In genomic region chr7:127725924-127726323, GRCm38 (mm10) we compare ENCODE assay signal across 31 mouse cellular contexts. TPM values are rescaled to one million over a fixed set of nuclear protein-coding genes. Genes with fewer than 3 reads are reported as not detected.
DNase-seq lines count a peak whose midpoint lies in the region; ATAC-seq and TF ChIP-seq lines count a peak whose summit lies in the region.
"Had no signal": no experiment of that assay in that cellular context is flagged by ENCODE, and none has a peak within 500 bp of the region (broad histone marks: within the 10 kb centered on the region; RNA-seq: fewer than 3 reads in every experiment).

No protein-coding gene starts in this region.

- no peak overlapping the region for H3K9ac ChIP-seq in embryonic facial prominence, embryonic 14.5 days (ENCODE audit: low read depth, low read length)
- H3K9ac ChIP-seq: forebrain, postnatal 0 days; heart, embryonic 12.5 days; heart, embryonic 15.5 days; hindbrain, embryonic 13.5 days had no signal

- H3K36me3 ChIP-seq in heart, embryonic 10.5 days, result no peaks in the 10 kb centered on the region
- H3K36me3 ChIP-seq in E14TG2a.4 (ENCODE audit: insufficient read depth, low read length), result no peaks in the 10 kb centered on the region
- no peaks in the 10 kb centered on the region for H3K36me3 ChIP-seq in embryonic facial prominence, embryonic 10.5 days (replicated peaks)
- H3K36me3 ChIP-seq in embryonic facial prominence, embryonic 14.5 days (ENCODE audit: control insufficient read depth, insufficient read depth, low read length), result no peaks in the 10 kb centered on the region
- H3K36me3 ChIP-seq: heart, embryonic 12.5 days; heart, embryonic 15.5 days; hindbrain, embryonic 10.5 days; hindbrain, embryonic 13.5 days had no signal

- peaks cover 21% of the 10 kb centered on the region; the same call in 1 of the 2 replicates for H3K27me3 ChIP-seq in heart, embryonic 10.5 days (ENCODE audit: insufficient read depth, poor library complexity, severe bottlenecking)
- 0 out of 2 replicates have a peak, but pooled peaks cover 4% of the 10 kb centered on the region for H3K27me3 ChIP-seq in E14TG2a.4 (ENCODE audit: insufficient read depth, low read length)
- no peaks in the 10 kb centered on the region for H3K27me3 ChIP-seq in embryonic facial prominence, embryonic 10.5 days (replicated peaks; ENCODE audit: low read depth, poor library complexity, severe bottlenecking)
- no peaks in the 10 kb centered on the region for H3K27me3 ChIP-seq in embryonic facial prominence, embryonic 14.5 days (replicated peaks; ENCODE audit: control insufficient read depth, insufficient read depth, low read length)
- H3K27me3 ChIP-seq: hindbrain, embryonic 13.5 days had no signal

- H3K9me3 ChIP-seq in heart, embryonic 10.5 days, result no peaks in the 10 kb centered on the region
- H3K9me3 ChIP-seq in E14TG2a.4 (ENCODE audit: low read length), result no peaks in the 10 kb centered on the region
- no peaks in the 10 kb centered on the region for H3K9me3 ChIP-seq in embryonic facial prominence, embryonic 10.5 days
- H3K9me3 ChIP-seq in embryonic facial prominence, embryonic 14.5 days (ENCODE audit: control insufficient read depth, low read length), result no peaks in the 10 kb centered on the region
- H3K9me3 ChIP-seq: heart, embryonic 12.5 days; heart, embryonic 15.5 days; hindbrain, embryonic 10.5 days; hindbrain, embryonic 13.5 days had no signal

- H3K4me3 ChIP-seq in heart, embryonic 10.5 days, result no peak overlapping the region
- peak overlapping the region; percentile 26 for H3K4me3 ChIP-seq in E14TG2a.4 (replicated peaks; ENCODE audit: low read length)
- no peak overlapping the region for H3K4me3 ChIP-seq in embryonic facial prominence, embryonic 10.5 days
- no peak overlapping the region for H3K4me3 ChIP-seq in embryonic facial prominence, embryonic 14.5 days (ENCODE audit: low read depth, low read length)
- H3K4me3 ChIP-seq: erythroblast, embryonic 14.5 days; heart, embryonic 12.5 days; heart, embryonic 15.5 days; hindbrain, embryonic 10.5 days; hindbrain, embryonic 13.5 days had no signal

- no peak for TF ChIP-seq CTCF in E14TG2a.4 (conservative IDR thresholded peaks at IDR 0.05; ENCODE audit: low read length)

- 57% methylated on average over 6 of the region's 6 CpGs for WGBS in heart, embryonic 10.5 days
- WGBS in embryonic facial prominence, embryonic 10.5 days, result 44% methylated on average over 6 of the region's 6 CpGs
- 48% methylated on average over 6 of the region's 6 CpGs for WGBS in embryonic facial prominence, embryonic 14.5 days

- peak; percentile 51; the same call in 1 of the 2 replicates for ATAC-seq in embryonic facial prominence, embryonic 14.5 days (ENCODE audit: low read depth)
- ATAC-seq: activated CD4-positive, CD25-positive, alpha-beta regulatory T cell, adult 4 months; CD4-positive, CD25-positive, alpha-beta regulatory T cell, adult 4 months; forebrain, embryonic 14.5 days; forebrain, postnatal 0 days; hindbrain, embryonic 16.5 days; inflammation-experienced regulatory T-cells, adult 6 months had no signal

- no peak overlapping the region for H3K4me2 ChIP-seq in embryonic facial prominence, embryonic 14.5 days (ENCODE audit: low read depth, low read length)
- H3K4me2 ChIP-seq: heart, embryonic 12.5 days; heart, embryonic 15.5 days; hindbrain, embryonic 13.5 days had no signal

- H3K27ac ChIP-seq in heart, embryonic 10.5 days, result no peak overlapping the region
- H3K27ac ChIP-seq in embryonic facial prominence, embryonic 10.5 days (replicated peaks), result peak overlapping the region; percentile 35
- no peak overlapping the region for H3K27ac ChIP-seq in embryonic facial prominence, embryonic 14.5 days (replicated peaks; ENCODE audit: low read depth, low read length)
- H3K27ac ChIP-seq: heart, embryonic 15.5 days; hindbrain, embryonic 10.5 days; hindbrain, embryonic 13.5 days had no signal

- DNase-seq in heart, embryonic 10.5 days (ENCODE audit: low spot score), result peak; percentile 68
- no peak for DNase-seq in heart, adult 18-20 months
- DNase-seq in embryonic facial prominence, embryonic 10.5 days (ENCODE audit: low spot score), result no peak
- DNase-seq in embryonic facial prominence, embryonic 14.5 days (ENCODE audit: low spot score), result peak; percentile 12
- DNase-seq in testis, postnatal 14 days (ENCODE audit: low spot score), result no peak
- DNase-seq in layer of hippocampus, postnatal 10 days (ENCODE audit: low spot score in 2 of 2), result no peak
- DNase-seq in adrenal gland, adult 18-20 months (ENCODE audit: low spot score in 2 of 2), result no peak
- DNase-seq: adrenal gland, postnatal 10 days; adrenal gland, postnatal 36 days; cerebellum, adult 18-20 months; cerebellum, adult 9-10 months; cerebellum, postnatal 14 days; forebrain, postnatal 0 days; gastrocnemius, postnatal 36 days; heart, postnatal 10 days; heart, postnatal 36 days; kidney, adult 11 months had no signal

- no peaks in the 10 kb centered on the region for H3K4me1 ChIP-seq in heart, embryonic 10.5 days
- H3K4me1 ChIP-seq in E14TG2a.4 (replicated peaks; ENCODE audit: low read depth, low read length), result peaks cover 44% of the 10 kb centered on the region
- peaks cover 12% of the 10 kb centered on the region for H3K4me1 ChIP-seq in embryonic facial prominence, embryonic 10.5 days
- H3K4me1 ChIP-seq in embryonic facial prominence, embryonic 14.5 days (ENCODE audit: control insufficient read depth, insufficient read depth, low read length), result no peaks in the 10 kb centered on the region
- H3K4me1 ChIP-seq: heart, embryonic 12.5 days; heart, embryonic 15.5 days; hindbrain, embryonic 13.5 days had no signal

RNA-seq across cellular contexts. Expression of gene Ctf2, which starts 6.0 kb away (rescaled TPM):
- 0.26 TPM in 1 of 2 replicates, not detected in the other for polyA plus RNA-seq in heart, embryonic 10.5 days (2016; fragmentation: Nextera tagmentation; extraction: Ambion mirVana)
- not detected for total RNA-seq in heart, adult 18-20 months (2021)
- 0.19 TPM in 2 replicates for polyA plus RNA-seq in embryonic facial prominence, embryonic 10.5 days (2016; fragmentation: Nextera tagmentation; extraction: Ambion mirVana)
- polyA plus RNA-seq in embryonic facial prominence, embryonic 14.5 days (2014; fragmentation: Nextera tagmentation; extraction: Ambion mirVana), result 0.14 and 0.35 TPM in 2 replicates
- not detected for total RNA-seq in layer of hippocampus, postnatal 10 days (2021)
- not detected for total RNA-seq in adrenal gland, adult 18-20 months (2021)
- total RNA-seq: adrenal gland, postnatal 10 days; adrenal gland, postnatal 36 days; forebrain, postnatal 0 days; gastrocnemius, adult 8-10 months; gastrocnemius, postnatal 36 days; heart, adult 8-10 months; heart, postnatal 10 days; heart, postnatal 36 days had no signal
- polyA plus RNA-seq: activated CD4-positive, CD25-positive, alpha-beta regulatory T cell, adult 4 months; CD4-positive, CD25-positive, alpha-beta regulatory T cell, adult 4 months; forebrain, postnatal 0 days; frontal cortex, adult 2 months; heart, embryonic 12.5 days; hindbrain, embryonic 13.5 days; inflammation-experienced regulatory T-cells, adult 6 months had no signal

RNA-seq across cellular contexts. Expression of gene Ctf1, which starts 13.4 kb away (rescaled TPM):
- polyA plus RNA-seq in heart, embryonic 10.5 days (2016; fragmentation: Nextera tagmentation; extraction: Ambion mirVana), result 3.4 and 6.5 TPM in 2 replicates
- total RNA-seq in heart, adult 18-20 months (2021), result 1 to 10 TPM; 8.8 to 9.7 TPM
- 9.4 and 10.7 TPM in 2 replicates for polyA plus RNA-seq in embryonic facial prominence, embryonic 10.5 days (2016; fragmentation: Nextera tagmentation; extraction: Ambion mirVana)
- polyA plus RNA-seq in embryonic facial prominence, embryonic 14.5 days (2014; fragmentation: Nextera tagmentation; extraction: Ambion mirVana), result 20.9 and 23.8 TPM in 2 replicates
- 1 to 10 TPM; 4.3 to 5.3 TPM for total RNA-seq in layer of hippocampus, postnatal 10 days (2021)
- 1 to 10 TPM; 3.3 to 4.8 TPM for total RNA-seq in adrenal gland, adult 18-20 months (2021)
- polyA plus RNA-seq: activated CD4-positive, CD25-positive, alpha-beta regulatory T cell, adult 4 months; CD4-positive, CD25-positive, alpha-beta regulatory T cell, adult 4 months; inflammation-experienced regulatory T-cells, adult 6 months had no signal

RNA-seq across cellular contexts. Expression of gene Bcl7c, which starts 17.2 kb away (rescaled TPM):
- 32.3 and 59.4 TPM in 2 replicates for polyA plus RNA-seq in heart, embryonic 10.5 days (2016; fragmentation: Nextera tagmentation; extraction: Ambion mirVana)
- total RNA-seq in heart, adult 18-20 months (2021), result 10 to 100 TPM; 34.1 to 35.4 TPM
- 60.2 and 70.0 TPM in 2 replicates for polyA plus RNA-seq in embryonic facial prominence, embryonic 10.5 days (2016; fragmentation: Nextera tagmentation; extraction: Ambion mirVana)
- polyA plus RNA-seq in embryonic facial prominence, embryonic 14.5 days (2014; fragmentation: Nextera tagmentation; extraction: Ambion mirVana), result 84.2 and 86.6 TPM in 2 replicates
- total RNA-seq in layer of hippocampus, postnatal 10 days (2021), result 10 to 100 TPM; 38.6 TPM
- total RNA-seq in adrenal gland, adult 18-20 months (2021), result 10 to 100 TPM; 53.4 to 88.2 TPM

RNA-seq across cellular contexts. Expression of gene Fbxl19, which starts 18.4 kb away (rescaled TPM):
- 3.4 and 4.8 TPM in 2 replicates for polyA plus RNA-seq in heart, embryonic 10.5 days (2016; fragmentation: Nextera tagmentation; extraction: Ambion mirVana)
- 1 to 10 TPM; 3.3 to 4.0 TPM for total RNA-seq in heart, adult 18-20 months (2021)
- polyA plus RNA-seq in embryonic facial prominence, embryonic 10.5 days (2016; fragmentation: Nextera tagmentation; extraction: Ambion mirVana), result 8.9 and 9.0 TPM in 2 replicates
- 3.0 and 3.8 TPM in 2 replicates for polyA plus RNA-seq in embryonic facial prominence, embryonic 14.5 days (2014; fragmentation: Nextera tagmentation; extraction: Ambion mirVana)
- 10 to 100 TPM; 86.8 to 92.2 TPM for total RNA-seq in layer of hippocampus, postnatal 10 days (2021)
- total RNA-seq in adrenal gland, adult 18-20 months (2021), result 10 to 100 TPM; 10.7 to 14.4 TPM

RNA-seq across cellular contexts. Expression of gene Orai3, which starts 43.7 kb away (rescaled TPM):
- polyA plus RNA-seq in heart, embryonic 10.5 days (2016; fragmentation: Nextera tagmentation; extraction: Ambion mirVana), result 12.9 and 19.8 TPM in 2 replicates
- 10 to 100 TPM; 20.5 to 26.4 TPM for total RNA-seq in heart, adult 18-20 months (2021)
- 12.9 and 13.6 TPM in 2 replicates for polyA plus RNA-seq in embryonic facial prominence, embryonic 10.5 days (2016; fragmentation: Nextera tagmentation; extraction: Ambion mirVana)
- polyA plus RNA-seq in embryonic facial prominence, embryonic 14.5 days (2014; fragmentation: Nextera tagmentation; extraction: Ambion mirVana), result 10.4 and 11.9 TPM in 2 replicates
- 10 to 100 TPM; 18.5 to 19.1 TPM for total RNA-seq in layer of hippocampus, postnatal 10 days (2021)
- total RNA-seq in adrenal gland, adult 18-20 months (2021), result 10 to 100 TPM; 28.5 to 30.7 TPM

Comparison
In these comparisons a context has a peak if more than half of its experiments do, and no peak if none do; other contexts are left out.
1. DNase-seq: peak in heart, embryonic 10.5 days (single experiment) and embryonic facial prominence, embryonic 14.5 days (single experiment); none in heart, adult 18-20 months (0 of 2), embryonic facial prominence, embryonic 10.5 days (single experiment), testis, postnatal 14 days (single experiment), layer of hippocampus, postnatal 10 days (0 of 2) and adrenal gland, adult 18-20 months (0 of 2).